Mouse (Mus musculus): Measurements from ENCODE around the gene Ppp1r12b. TPM values are rescaled to one million over a fixed set of nuclear protein-coding genes. Genes with fewer than 3 reads are reported as not detected.

Ppp1r12b gene
- polyA plus RNA-seq, 1 experiment from 2014 or later = 5.4 TPM

DNA sequence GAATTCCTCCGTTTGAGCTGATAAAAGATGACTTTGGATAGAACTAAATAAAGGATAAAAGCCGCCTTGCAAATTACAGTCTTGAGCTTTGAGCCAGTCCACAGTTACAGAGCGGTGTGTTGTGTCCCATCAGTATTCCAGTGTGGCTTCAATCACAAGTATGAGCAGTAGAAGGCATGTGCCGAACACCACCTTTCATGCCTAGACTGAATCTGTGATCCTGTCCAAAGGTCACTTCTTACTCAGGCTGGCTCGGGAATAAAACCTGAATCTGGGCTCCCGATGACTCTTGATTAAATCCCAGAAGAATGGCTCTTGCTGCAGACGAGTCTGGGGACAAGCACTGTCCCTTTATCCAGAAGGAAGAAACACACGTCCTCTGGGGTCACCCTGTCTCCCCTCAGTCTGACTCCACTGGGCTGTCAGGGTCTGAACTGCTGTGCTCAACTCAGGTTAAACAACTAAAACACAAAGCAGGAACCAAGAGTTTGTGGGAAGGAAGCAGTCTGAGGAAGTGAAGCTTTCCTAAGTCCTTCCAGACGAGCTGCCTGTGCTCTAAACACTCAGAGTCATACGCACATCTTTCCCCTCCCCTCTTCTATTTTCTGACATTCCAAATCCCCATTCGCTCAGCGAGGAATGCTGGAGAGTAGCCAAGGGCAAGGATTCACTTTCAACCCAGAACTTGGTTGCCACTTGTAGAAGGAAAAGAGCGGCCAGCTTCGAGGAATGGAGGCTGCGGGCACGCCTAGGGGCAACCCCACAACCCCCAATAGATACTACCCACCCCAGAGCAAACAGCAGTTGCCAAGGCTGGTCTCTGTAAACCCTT, 152.2 kb downstream of the Ppp1r12b start:
- Histone ChIP-seq H3K27me3 (replicated peaks; ENCODE audit: insufficient read depth, low read length) (no peaks in the 10 kb centered on the region), H3K27ac (ENCODE audit: low read length) (peak overlapping the region; percentile 95), H3K36me3 (ENCODE audit: insufficient read depth, low read length) (no peaks in the 10 kb centered on the region), H3K9ac (replicated peaks; ENCODE audit: low read depth) (peak overlapping the region; percentile 32), H3K4me1 (ENCODE audit: insufficient read depth, low read depth, low read length) (peaks cover 12% of the 10 kb centered on the region), H3K4me2 (replicated peaks; ENCODE audit: low read depth, low read length) (peak overlapping the region; percentile 52), H3K9me3 (ENCODE audit: low read length) (no peaks in the 10 kb centered on the region), H3K4me3 (ENCODE audit: low read depth, low read length) (peak overlapping the region; percentile 33)
- ATAC-seq (peak; percentile 83), DNase-seq (ENCODE audit: low spot score) (peak; percentile 95)
- TF ChIP-seq EP300 (IDR thresholded peaks at IDR 0.05) (peak; percentile 61; the same call in 1 of the 2 replicates), CTCF (IDR thresholded peaks at IDR 0.05) (no peak)
- WGBS = 18% methylated on average over 16 of the region's 16 CpGs

DNA sequence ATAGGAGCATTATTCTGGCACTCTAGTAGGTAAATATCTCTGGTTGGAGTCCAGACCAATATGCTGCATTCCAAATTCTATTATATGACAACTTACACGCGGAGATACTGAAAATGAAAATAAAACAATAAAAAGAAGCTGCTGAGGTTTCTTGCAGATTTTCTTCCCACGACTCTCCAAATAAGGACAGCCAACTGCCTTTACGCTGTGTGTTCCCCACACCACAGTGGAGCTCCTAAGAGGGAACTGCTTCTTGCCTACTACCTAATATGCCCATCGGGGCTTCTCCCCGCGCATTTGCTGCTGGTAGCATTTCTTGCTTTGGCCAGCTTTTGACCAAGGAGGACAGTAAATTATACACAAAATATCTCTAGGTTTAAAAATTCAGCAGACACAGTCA, 154.0 kb downstream of the Ppp1r12b start:
- H3K36me3 ChIP-seq (ENCODE audit: insufficient read depth, low read length) = no peaks in the 10 kb centered on the region
- 0 out of 2 replicates have a peak overlapping the region, but pooled peaks have one; percentile 23 for H3K9ac ChIP-seq (replicated peaks; ENCODE audit: low read depth)
- peak overlapping the region; percentile 52 for H3K4me2 ChIP-seq (replicated peaks; ENCODE audit: low read depth, low read length)
- ATAC-seq (no peak), DNase-seq (ENCODE audit: low spot score) (no peak)
- H3K4me3 ChIP-seq (ENCODE audit: low read depth, low read length) = peak overlapping the region; percentile 33
- TF ChIP-seq CTCF (IDR thresholded peaks at IDR 0.05) = no peak
- no peak for TF ChIP-seq EP300 (IDR thresholded peaks at IDR 0.05)
- H3K4me1 ChIP-seq (ENCODE audit: insufficient read depth, low read depth, low read length) = peaks cover 12% of the 10 kb centered on the region
- 79% methylated on average over 7 of the region's 7 CpGs for WGBS
- no peaks in the 10 kb centered on the region for H3K27me3 ChIP-seq (replicated peaks; ENCODE audit: insufficient read depth, low read length)
- peak overlapping the region; percentile 54; the same call in 1 of the 2 replicates for H3K27ac ChIP-seq (ENCODE audit: low read length)
- H3K9me3 ChIP-seq (ENCODE audit: low read length) = no peaks in the 10 kb centered on the region

DNA sequence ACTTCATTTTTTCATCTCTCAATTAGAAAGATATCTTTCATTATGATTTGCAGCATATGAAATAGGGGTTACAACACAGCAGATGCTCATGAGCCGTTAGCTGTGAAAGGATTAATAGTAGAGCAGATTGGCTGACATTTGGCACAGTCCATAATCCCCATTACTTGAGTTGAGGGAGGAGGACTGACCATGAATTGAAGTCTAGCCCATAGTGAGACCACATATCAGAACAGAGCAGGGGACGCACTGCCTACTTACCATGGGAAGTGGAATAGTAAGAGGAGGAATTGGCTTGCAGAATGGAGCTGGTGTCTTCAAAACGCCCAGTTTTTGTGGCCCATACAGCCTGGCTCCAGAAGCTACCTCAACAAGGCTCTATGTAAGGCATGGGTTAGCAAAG, 159.2 kb downstream of the Ppp1r12b start:
- no peaks in the 10 kb centered on the region for H3K4me1 ChIP-seq (ENCODE audit: insufficient read depth, low read depth, low read length)
- TF ChIP-seq EP300 (IDR thresholded peaks at IDR 0.05) = no peak
- TF ChIP-seq CTCF (IDR thresholded peaks at IDR 0.05) = no peak
- H3K4me2 ChIP-seq (replicated peaks; ENCODE audit: low read depth, low read length) = no peak overlapping the region
- no peak overlapping the region for H3K4me3 ChIP-seq (ENCODE audit: low read depth, low read length)
- H3K27me3 ChIP-seq (replicated peaks; ENCODE audit: insufficient read depth, low read length) = no peaks in the 10 kb centered on the region
- DNase-seq (ENCODE audit: low spot score) = no peak
- no peak for ATAC-seq
- no peaks in the 10 kb centered on the region for H3K36me3 ChIP-seq (ENCODE audit: insufficient read depth, low read length)
- no peaks in the 10 kb centered on the region for H3K9me3 ChIP-seq (ENCODE audit: low read length)
- no peak overlapping the region for H3K9ac ChIP-seq (replicated peaks; ENCODE audit: low read depth)
- no peak overlapping the region for H3K27ac ChIP-seq (ENCODE audit: low read length)
- WGBS = 82% methylated on average over 3 of the region's 3 CpGs

DNA sequence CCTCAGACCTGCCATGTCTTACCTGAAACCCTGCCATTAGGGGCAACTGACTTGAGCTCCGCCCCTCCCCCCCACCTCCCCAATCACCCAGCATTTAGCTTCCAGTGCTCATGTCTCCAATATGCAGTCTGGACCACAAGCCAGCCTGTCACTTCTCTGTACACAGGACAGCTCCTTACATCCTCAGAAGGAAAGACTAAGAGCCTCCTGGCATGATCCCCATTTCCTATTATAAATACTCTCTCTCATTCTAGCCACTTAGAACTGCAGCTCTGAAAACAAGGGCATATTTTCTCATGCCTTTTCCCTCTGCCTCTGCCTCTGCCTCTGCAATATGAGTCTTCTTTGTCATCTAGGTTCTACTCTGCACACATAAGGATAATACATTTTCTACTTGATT, 159.7 kb downstream of the Ppp1r12b start:
- no peak overlapping the region for H3K4me3 ChIP-seq (ENCODE audit: low read depth, low read length)
- no peak overlapping the region for H3K27ac ChIP-seq (ENCODE audit: low read length)
- no peak for TF ChIP-seq EP300 (IDR thresholded peaks at IDR 0.05)
- no peak overlapping the region for H3K9ac ChIP-seq (replicated peaks; ENCODE audit: low read depth)
- ATAC-seq (no peak; the same call in 1 of the 2 replicates), DNase-seq (ENCODE audit: low spot score) (no peak)
- no peak overlapping the region for H3K4me2 ChIP-seq (replicated peaks; ENCODE audit: low read depth, low read length)
- 88% methylated on average over 1 of the region's 1 CpGs for WGBS
- no peaks in the 10 kb centered on the region for H3K9me3 ChIP-seq (ENCODE audit: low read length)
- no peaks in the 10 kb centered on the region for H3K36me3 ChIP-seq (ENCODE audit: insufficient read depth, low read length)
- no peaks in the 10 kb centered on the region for H3K4me1 ChIP-seq (ENCODE audit: insufficient read depth, low read depth, low read length)
- no peaks in the 10 kb centered on the region for H3K27me3 ChIP-seq (replicated peaks; ENCODE audit: insufficient read depth, low read length)

DNA sequence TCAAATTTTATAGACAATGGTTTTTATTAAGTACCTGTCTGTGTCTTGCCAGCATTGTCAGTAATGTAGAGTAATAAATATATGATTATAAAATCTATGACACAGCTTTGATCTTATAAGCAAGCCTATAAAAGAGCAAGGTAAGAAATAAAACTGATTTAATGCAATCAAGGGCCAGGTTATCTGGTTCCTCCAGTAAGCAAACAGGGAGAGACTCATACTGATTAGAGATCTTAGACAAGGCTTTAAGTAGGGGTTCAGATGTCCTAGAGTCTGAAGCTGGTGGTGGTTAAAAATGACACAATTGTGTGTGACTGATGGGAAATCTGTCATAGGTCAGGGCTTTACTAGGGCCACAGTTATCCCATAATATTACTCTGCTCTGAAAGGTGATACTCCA, 164.3 kb downstream of the Ppp1r12b start:
- ATAC-seq (no peak), DNase-seq (ENCODE audit: low spot score) (no peak)
- Histone ChIP-seq H3K4me1 (ENCODE audit: insufficient read depth, low read depth, low read length) (peaks cover 3% of the 10 kb centered on the region; the same call in 1 of the 2 replicates), H3K4me2 (replicated peaks; ENCODE audit: low read depth, low read length) (no peak overlapping the region), H3K9me3 (ENCODE audit: low read length) (no peaks in the 10 kb centered on the region), H3K4me3 (ENCODE audit: low read depth, low read length) (no peak overlapping the region), H3K27me3 (replicated peaks; ENCODE audit: insufficient read depth, low read length) (no peaks in the 10 kb centered on the region), H3K27ac (ENCODE audit: low read length) (no peak overlapping the region), H3K9ac (replicated peaks; ENCODE audit: low read depth) (no peak overlapping the region), H3K36me3 (ENCODE audit: insufficient read depth, low read length) (no peaks in the 10 kb centered on the region)
- TF ChIP-seq CTCF (IDR thresholded peaks at IDR 0.05) (no peak), EP300 (IDR thresholded peaks at IDR 0.05) (no peak)

DNA sequence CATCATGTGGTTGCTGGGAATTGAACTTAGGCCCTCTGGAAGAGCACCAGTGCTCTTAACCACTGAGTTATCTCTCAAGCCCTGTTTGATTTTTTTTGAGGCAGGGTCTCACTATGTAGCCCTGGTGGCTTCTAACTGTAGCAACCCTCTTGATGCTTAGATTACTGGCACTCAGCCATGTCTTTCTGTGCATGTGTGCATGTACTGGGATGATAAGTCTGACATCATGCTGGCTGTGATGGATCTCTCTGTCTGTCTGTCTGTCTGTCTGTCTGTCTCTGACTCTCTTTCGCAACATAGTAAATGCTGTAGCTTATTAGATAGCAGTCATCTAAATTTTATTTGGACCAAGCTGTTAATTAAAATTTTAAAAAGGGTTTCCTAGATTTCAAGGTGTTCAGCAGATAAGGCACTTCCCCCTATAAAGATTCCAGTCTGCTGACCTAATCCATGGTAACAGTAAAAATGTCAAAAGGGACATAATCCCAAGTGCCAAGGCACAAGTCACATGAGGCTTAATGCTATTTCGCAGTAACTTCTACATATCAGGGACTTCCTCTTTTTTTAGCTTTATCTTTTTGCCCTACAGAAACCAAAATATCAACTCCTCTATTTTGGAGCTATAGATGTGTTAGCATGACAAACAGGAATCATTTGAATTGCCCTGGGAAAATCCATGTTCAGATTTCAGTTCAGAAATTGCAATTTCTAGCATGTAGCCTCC, 164.9 kb downstream of the Ppp1r12b start:
- no peak for DNase-seq (ENCODE audit: low spot score)
- Histone ChIP-seq H3K9me3 (ENCODE audit: low read length) (no peaks in the 10 kb centered on the region), H3K4me1 (ENCODE audit: insufficient read depth, low read depth, low read length) (peaks cover 3% of the 10 kb centered on the region; the same call in 1 of the 2 replicates), H3K27me3 (replicated peaks; ENCODE audit: insufficient read depth, low read length) (no peaks in the 10 kb centered on the region), H3K4me2 (replicated peaks; ENCODE audit: low read depth, low read length) (no peak overlapping the region), H3K27ac (ENCODE audit: low read length) (no peak overlapping the region), H3K9ac (replicated peaks; ENCODE audit: low read depth) (no peak overlapping the region), H3K4me3 (ENCODE audit: low read depth, low read length) (no peak overlapping the region), H3K36me3 (ENCODE audit: insufficient read depth, low read length) (no peaks in the 10 kb centered on the region)
- WGBS = 90% methylated on average over 2 of the region's 2 CpGs
- TF ChIP-seq CTCF (IDR thresholded peaks at IDR 0.05) (no peak), EP300 (IDR thresholded peaks at IDR 0.05) (no peak)
- ATAC-seq = no peak
